Mouse (Mus musculus): ENCODE measurements around the gene Ecel1.
A peak's percentile ranks its signal among the peaks of the same experiment; 100 is the strongest.

The Ecel1 gene

DNA sequence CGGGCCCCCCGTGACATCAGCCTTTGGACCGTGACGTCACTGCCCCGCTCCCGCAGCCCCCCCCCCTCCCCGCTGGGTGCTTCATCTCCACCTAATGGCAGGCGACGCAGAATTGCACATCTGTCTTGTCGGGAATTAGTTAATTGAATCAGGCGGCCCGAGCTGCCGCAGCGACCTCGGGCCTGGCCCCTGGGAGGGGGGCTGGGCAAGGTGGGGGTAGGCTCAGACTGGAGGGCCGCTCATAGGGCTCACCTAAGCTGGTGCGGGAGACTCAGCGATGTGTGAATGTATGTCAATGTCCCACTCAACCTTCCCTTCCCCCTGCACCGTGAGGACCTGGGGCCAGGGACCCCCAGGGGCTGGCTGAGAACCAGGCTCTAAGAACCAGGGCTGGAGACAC lies 14.1 kb upstream of the Ecel1 start:
- DNase-seq (ENCODE audit: low spot score in 2 of 2), result no peak

DNA sequence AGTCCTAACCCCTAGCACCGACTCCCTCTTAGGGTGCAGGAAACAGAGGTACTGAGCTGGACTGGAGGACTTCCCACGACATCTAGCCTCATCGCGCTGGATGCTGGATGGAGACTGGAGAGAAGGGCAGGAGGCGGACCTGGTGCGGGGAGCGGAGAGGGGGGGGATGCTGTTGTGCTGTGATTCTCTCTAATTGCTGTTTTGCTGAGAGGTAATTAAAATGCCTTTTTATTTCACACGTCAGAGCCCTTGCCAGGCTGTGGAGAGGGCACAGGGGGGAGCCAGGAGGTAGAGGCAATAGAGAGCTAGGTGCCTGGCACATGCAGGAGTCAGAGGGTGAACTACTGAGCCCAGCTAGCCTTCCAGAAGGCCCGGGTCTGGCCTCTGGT lies 8.5 kb upstream of the Ecel1 start:
- no peak for DNase-seq (ENCODE audit: low spot score in 2 of 2)

- no peak for DNase-seq (ENCODE audit: low spot score in 2 of 2)
These were observed 8.0 kb upstream of the Ecel1 start for GRCm38 (mm10) chr1:87164164-87164795.

GRCm38 (mm10) chr1:87159396-87159795 lies 3.1 kb upstream of the Ecel1 start:
- no peak for DNase-seq (ENCODE audit: low spot score in 2 of 2)

- DNase-seq (ENCODE audit: low spot score in 2 of 2), result no peak
These were observed 656 bp downstream of the Ecel1 start for GRCm38 (mm10) chr1:87155531-87156198.

GRCm38 (mm10) chr1:87154501-87155120 lies 1.7 kb downstream of the Ecel1 start:
- no peak for DNase-seq (ENCODE audit: low spot score in 2 of 2)

GRCm38 (mm10) chr1:87153776-87154500 lies 2.4 kb downstream of the Ecel1 start:
- DNase-seq (ENCODE audit: low spot score in 2 of 2), result no peak

GRCm38 (mm10) chr1:87151286-87151685 lies 5.0 kb downstream of the Ecel1 start:
- DNase-seq (ENCODE audit: low spot score in 2 of 2), result no peak

- DNase-seq (ENCODE audit: low spot score in 2 of 2), result no peak
These were observed 6.9 kb downstream of the Ecel1 start for GRCm38 (mm10) chr1:87149422-87149821.

GRCm38 (mm10) chr1:87143141-87143540 lies 13.2 kb downstream of the Ecel1 start:
- no peak for DNase-seq (ENCODE audit: low spot score in 2 of 2)

DNA sequence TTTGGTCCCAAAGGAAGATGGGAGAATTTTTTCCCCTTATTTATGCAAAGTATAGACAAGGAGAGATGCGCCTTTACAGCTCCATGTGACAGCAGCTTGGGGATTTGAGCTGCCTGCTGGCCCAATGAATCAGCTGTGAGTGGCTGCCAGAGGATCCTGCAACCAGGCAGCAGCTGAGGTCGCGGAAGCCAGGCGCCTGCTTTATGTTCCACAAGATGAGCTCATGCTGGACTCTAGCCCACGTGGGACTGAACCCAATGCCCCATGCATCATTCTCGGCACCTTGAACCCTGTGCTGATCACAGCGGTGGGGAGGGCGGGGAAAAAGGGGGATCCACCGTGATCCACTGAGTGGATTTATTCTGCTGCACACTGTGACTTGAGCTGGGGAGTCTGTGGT lies 13.9 kb downstream of the Ecel1 start:
- DNase-seq (ENCODE audit: low spot score in 2 of 2), result no peak

GRCm38 (mm10) chr1:87141550-87141949 lies 14.8 kb downstream of the Ecel1 start:
- no peak for DNase-seq (ENCODE audit: low spot score in 2 of 2)

GRCm38 (mm10) chr1:87131803-87132202 lies 24.5 kb downstream of the Ecel1 start:
- DNase-seq (ENCODE audit: low spot score in 2 of 2), result no peak

GRCm38 (mm10) chr1:87127206-87128030 lies 28.9 kb downstream of the Ecel1 start:
- DNase-seq (ENCODE audit: low spot score in 2 of 2), result peak in 1 of 2 experiments; percentile 24

DNA sequence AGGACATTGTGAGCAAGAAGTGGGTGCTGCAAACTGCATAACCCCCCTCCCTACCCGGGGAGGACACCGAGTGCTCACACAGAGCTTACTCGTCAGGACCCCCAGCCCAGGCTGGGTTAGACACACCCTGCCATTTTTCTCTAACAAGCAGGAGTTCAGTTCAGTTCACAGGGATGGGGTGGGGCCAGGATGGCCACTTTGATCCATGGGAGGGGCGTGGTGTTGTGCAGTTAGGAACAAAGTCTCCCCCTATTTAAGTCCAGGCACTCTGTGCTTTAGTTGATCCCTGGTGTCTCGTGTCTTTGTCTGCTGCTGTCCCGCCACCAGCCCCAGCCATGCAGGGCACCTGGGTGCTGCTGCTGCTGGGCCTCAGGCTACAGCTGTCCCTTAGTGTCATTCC lies 31.6 kb downstream of the Ecel1 start, which contains the start of gene Akp3:
Akp3 (plus strand) TSS at position 301 of the 400 bp plus-strand sequence.
- no peak for DNase-seq (ENCODE audit: low spot score in 2 of 2)

DNA sequence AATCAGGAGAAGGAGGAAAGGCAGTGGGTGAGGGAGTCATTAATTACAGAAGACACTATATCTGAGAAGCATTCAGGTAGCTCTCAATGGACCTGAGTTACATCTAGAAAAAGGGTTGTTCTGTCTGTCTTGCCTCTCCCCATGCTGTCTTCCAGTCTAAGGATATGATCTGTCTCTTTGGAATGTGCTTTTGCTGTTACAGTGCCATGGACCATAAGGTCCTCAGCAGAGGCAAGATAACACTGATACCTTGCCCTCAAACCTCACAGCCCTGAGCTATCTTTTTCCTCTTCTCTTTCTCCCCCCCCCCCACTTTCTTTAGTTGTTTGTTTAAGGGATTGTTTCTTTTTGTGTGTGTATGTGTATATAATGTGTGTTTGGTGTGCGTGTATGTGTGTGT lies 41.5 kb downstream of the Ecel1 start:
- no peak for DNase-seq (ENCODE audit: low spot score in 2 of 2)

DNA sequence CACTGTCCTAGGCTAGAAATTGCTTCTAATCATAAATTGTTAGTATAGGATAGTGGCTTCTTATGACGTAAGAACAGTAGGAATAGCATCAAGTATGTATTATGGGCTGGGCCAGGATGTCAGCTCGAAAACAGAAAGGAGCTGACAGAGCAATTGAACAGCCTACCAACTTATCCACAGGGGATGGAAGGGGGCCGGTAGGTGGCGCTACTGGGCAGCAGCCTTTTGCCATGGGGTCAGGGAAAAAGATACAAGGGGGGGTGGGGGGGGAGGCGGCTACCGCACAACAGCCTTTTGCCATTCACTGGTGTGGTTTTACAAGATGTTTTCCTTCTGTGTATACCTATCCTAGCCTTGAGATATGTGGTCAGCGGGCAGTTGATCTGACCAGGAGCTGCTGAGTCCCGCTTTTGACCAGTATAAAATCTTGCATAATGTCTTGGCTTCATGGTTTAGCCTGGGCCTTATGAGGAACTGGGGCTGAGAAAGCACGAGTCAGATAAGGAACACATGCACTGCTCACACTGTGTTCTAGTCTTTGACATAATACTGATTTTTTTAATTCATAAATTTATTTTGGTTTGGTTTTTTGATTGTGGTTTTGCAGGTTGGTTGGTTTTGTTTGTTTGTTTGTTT lies 44.5 kb downstream of the Ecel1 start:
- no peak for DNase-seq (ENCODE audit: low spot score in 2 of 2)

GRCm38 (mm10) chr1:87108564-87108963 lies 47.8 kb downstream of the Ecel1 start:
- DNase-seq (ENCODE audit: low spot score in 2 of 2), result no peak

DNA sequence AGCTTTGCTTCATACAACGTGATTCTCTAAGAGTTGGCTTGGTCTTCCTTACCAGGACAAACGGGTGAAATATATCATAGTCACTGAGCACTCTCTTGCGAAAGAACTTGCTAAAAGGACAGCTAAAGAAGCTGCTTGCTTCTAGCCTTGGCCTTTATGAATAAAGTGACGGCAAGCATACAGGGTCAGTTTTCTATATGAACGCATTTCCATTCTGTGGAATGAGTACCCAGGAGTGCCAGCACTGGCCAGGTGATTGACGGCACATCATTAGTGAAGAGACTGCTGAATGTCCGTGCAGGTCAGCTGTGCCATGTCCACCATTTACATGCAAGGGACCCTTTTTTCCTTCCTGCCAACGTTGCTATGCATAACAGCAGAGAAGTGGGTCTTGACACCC lies 49.8 kb downstream of the Ecel1 start:
- no peak for DNase-seq (ENCODE audit: low spot score in 2 of 2)

- DNase-seq (ENCODE audit: low spot score in 2 of 2), result no peak
These were observed 52.4 kb downstream of the Ecel1 start for GRCm38 (mm10) chr1:87103936-87104335.

DNA sequence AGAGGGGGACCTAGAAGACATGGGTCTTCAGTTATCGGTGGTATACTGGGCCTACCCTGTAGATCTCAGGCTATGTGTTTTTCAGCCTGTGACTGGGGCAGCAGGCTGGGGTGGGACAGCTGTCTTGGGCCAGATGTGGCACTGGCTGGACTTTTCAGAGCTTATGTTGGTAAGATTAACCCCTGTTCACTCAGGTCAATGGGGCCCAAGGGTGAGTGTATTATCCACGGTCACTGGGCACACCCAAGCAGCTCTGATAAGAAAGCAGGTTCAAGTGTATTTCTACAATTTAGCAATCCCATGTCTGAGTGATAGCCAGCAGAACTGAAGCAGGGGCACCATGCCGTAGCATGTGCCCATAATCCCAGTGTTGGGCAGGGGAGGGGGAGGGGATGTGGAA lies 54.2 kb downstream of the Ecel1 start:
- DNase-seq (ENCODE audit: low spot score in 2 of 2), result no peak
